Mouse (Mus musculus): ENCODE measurements around the gene Tacc2.

GRCm38 (mm10) chr7:130600546-130600945 is 23.3 kb downstream of the Tacc2 start:
- TF ChIP-seq CTCF (IDR thresholded peaks at IDR 0.05; ENCODE audit: extremely low read depth, insufficient read length, insufficient replicate concordance, low read depth, low read length) = no peak
- TF ChIP-seq POLR2A (IDR thresholded peaks at IDR 0.05; ENCODE audit: low read depth, low read length) = no peak

All from small intestine, adult 2 months (tissue).